Mouse (Mus musculus): ENCODE data around the gene Olfr814.

GRCm38 (mm10) chr10:129915497-129915896 lies 35.8 kb upstream of the Olfr814 start, which contains the start of gene Olfr816:
- TF ChIP-seq GATA1 (IDR thresholded peaks at IDR 0.05; ENCODE audit: borderline replicate concordance, low read length) (no peak), FLI1 (IDR thresholded peaks at IDR 0.05; ENCODE audit: low read length) (no peak)

Data from megakaryocyte, embryonic 14.5 days (primary cell).